ENCODE assay signal across 9 mouse cellular contexts in genomic region chr7:30336384-30336783, GRCm38 (mm10). TPM values are rescaled to one million over a fixed set of nuclear protein-coding genes. Genes with fewer than 3 reads are reported as not detected.
DNase-seq lines count a peak whose midpoint lies in the region; ATAC-seq and TF ChIP-seq lines count a peak whose summit lies in the region.
"Had no signal": no experiment of that assay in that cellular context is flagged by ENCODE, and none has a peak within 500 bp of the region (broad histone marks: within the 10 kb centered on the region; RNA-seq: fewer than 3 reads in every experiment).

No protein-coding gene starts in this region.

- H3K27me3 ChIP-seq in CH12.LX (replicated peaks) = peaks cover 84% of the 10 kb centered on the region
- H3K27me3 ChIP-seq in embryonic facial prominence, embryonic 11.5 days (ENCODE audit: control insufficient read depth, insufficient read depth, low read length) = peaks cover 2% of the 10 kb centered on the region; the same call in 1 of the 2 replicates
- H3K27me3 ChIP-seq in heart, embryonic 10.5 days (ENCODE audit: insufficient read depth, poor library complexity, severe bottlenecking) = peaks cover 59% of the 10 kb centered on the region

- no peak overlapping the region for H3K9ac ChIP-seq in CH12.LX (ENCODE audit: insufficient read depth, low read depth)
- no peak overlapping the region for H3K9ac ChIP-seq in embryonic facial prominence, embryonic 11.5 days (replicated peaks; ENCODE audit: low read length)
- H3K9ac ChIP-seq: limb, embryonic 12.5 days had no signal

- in situ Hi-C loops in CH12.LX (cut with MboI; ENCODE audit: low pct_ligation_motif_present, low pct_unique_long_range_greater_than_20kb, low sequenced_read_pairs) = no loop called here

- H3K4me3 ChIP-seq in CH12.LX (replicated peaks in 1 of 3; ENCODE audit: low read depth in 2 of 3, low read length in 2 of 3, poor library complexity in 1 of 3) = no peak overlapping the region
- no peak overlapping the region for H3K4me3 ChIP-seq in embryonic facial prominence, embryonic 11.5 days (ENCODE audit: low read depth, low read length)
- no peak overlapping the region for H3K4me3 ChIP-seq in heart, embryonic 10.5 days
- H3K4me3 ChIP-seq: limb, embryonic 12.5 days had no signal

- TF ChIP-seq RAD21 in CH12.LX (IDR thresholded peaks at IDR 0.05; ENCODE audit: low read depth, low read length) = peak; percentile 83

- no peak for TF ChIP-seq EP300 in CH12.LX (IDR thresholded peaks at IDR 0.05; ENCODE audit: low read length)

- no peak for TF ChIP-seq POLR2A in CH12.LX (IDR thresholded peaks at IDR 0.05; ENCODE audit: low read depth, low read length)

- H3K36me3 ChIP-seq in CH12.LX (replicated peaks in 1 of 2; ENCODE audit: control insufficient read depth in 1 of 2, insufficient read depth in 1 of 2, low read length in 1 of 2) = no peaks in the 10 kb centered on the region
- H3K36me3 ChIP-seq in embryonic facial prominence, embryonic 11.5 days (replicated peaks; ENCODE audit: control insufficient read depth, insufficient read depth, low read depth, low read length) = no peaks in the 10 kb centered on the region
- no peaks in the 10 kb centered on the region for H3K36me3 ChIP-seq in heart, embryonic 10.5 days
- H3K36me3 ChIP-seq: limb, embryonic 12.5 days had no signal

- ATAC-seq in embryonic facial prominence, embryonic 11.5 days (replicated peaks; ENCODE audit: insufficient number of reproducible peaks, low FRiP score, low TSS enrichment, low read depth) = no peak; the same call in 1 of the 2 replicates

- dilution Hi-C loops in CH12.LX (cut with MboI; ENCODE audit: extremely low pct_ligation_motif_present, extremely low pct_unique_long_range_greater_than_20kb, low sequenced_read_pairs) = no loop called here

- no peak overlapping the region for H3K27ac ChIP-seq in CH12.LX (ENCODE audit: insufficient read depth, low read depth)
- H3K27ac ChIP-seq in embryonic facial prominence, embryonic 11.5 days (replicated peaks; ENCODE audit: low read depth, low read length) = no peak overlapping the region
- H3K27ac ChIP-seq in heart, embryonic 10.5 days = no peak overlapping the region
- H3K27ac ChIP-seq: limb, embryonic 12.5 days had no signal

- DNase-seq in CH12.LX (ENCODE audit: extremely low read depth) = peak; percentile 72
- peak; percentile 82 to 84 for DNase-seq in adrenal gland, postnatal 36 days
- peak; percentile 91 for DNase-seq in embryonic facial prominence, embryonic 11.5 days (ENCODE audit: low spot score)
- DNase-seq in heart, embryonic 10.5 days (ENCODE audit: low spot score) = peak; percentile 88
- DNase-seq in kidney, postnatal 10 days = peak; percentile 94
- peak; percentile 73 to 81 for DNase-seq in lung, adult 18-20 months
- peak; percentile 58 for DNase-seq in ovary, postnatal 10 days (ENCODE audit: low spot score)
- DNase-seq in thymus, postnatal 0 days (ENCODE audit: low spot score) = peak; percentile 71

- H3K9me3 ChIP-seq in CH12.LX (replicated peaks; ENCODE audit: low read length) = no peaks in the 10 kb centered on the region
- no peaks in the 10 kb centered on the region for H3K9me3 ChIP-seq in embryonic facial prominence, embryonic 11.5 days (replicated peaks; ENCODE audit: control insufficient read depth, low read length)
- no peaks in the 10 kb centered on the region for H3K9me3 ChIP-seq in heart, embryonic 10.5 days
- H3K9me3 ChIP-seq: limb, embryonic 12.5 days had no signal

- WGBS in embryonic facial prominence, embryonic 11.5 days = 2% methylated on average over 9 of the region's 9 CpGs
- 6% methylated on average over 9 of the region's 9 CpGs for WGBS in heart, embryonic 10.5 days

- no peaks in the 10 kb centered on the region for H3K79me2 ChIP-seq in CH12.LX (replicated peaks; ENCODE audit: control insufficient read depth, extremely low read depth, insufficient read depth, poor library complexity, severe bottlenecking)

- peaks cover 2 to 4% of the 10 kb centered on the region in 2 experiments; a peak in 2 of 4 replicates for H3K4me1 ChIP-seq in CH12.LX (ENCODE audit: control insufficient read depth in 1 of 2, insufficient read depth in 2 of 2)
- no peaks in the 10 kb centered on the region for H3K4me1 ChIP-seq in embryonic facial prominence, embryonic 11.5 days (ENCODE audit: control insufficient read depth, insufficient read depth, low read length)
- H3K4me1 ChIP-seq in heart, embryonic 10.5 days = peaks cover 8% of the 10 kb centered on the region
- H3K4me1 ChIP-seq: limb, embryonic 12.5 days had no signal

- TF ChIP-seq CTCF in CH12.LX (conservative IDR thresholded peaks at IDR 0.05 in 1 of 2, IDR thresholded peaks at IDR 0.05 in 1 of 2; ENCODE audit: low read depth in 2 of 2, low read length in 2 of 2) = peak; percentile 92 to 93

- H3K4me2 ChIP-seq in CH12.LX (ENCODE audit: insufficient read depth, low read depth, poor library complexity, severe bottlenecking) = no peak overlapping the region
- H3K4me2 ChIP-seq in embryonic facial prominence, embryonic 11.5 days (ENCODE audit: low read depth, low read length) = no peak overlapping the region
- H3K4me2 ChIP-seq: limb, embryonic 12.5 days had no signal

TF ChIP-seq in CH12.LX, 34 proteins besides CTCF, POLR2A, EP300 and RAD21:
- peak; percentile 41 for TF ChIP-seq NRF1 (IDR thresholded peaks at IDR 0.05; ENCODE audit: low read depth, low read length)
- TF ChIP-seq MAX (IDR thresholded peaks at IDR 0.05; ENCODE audit: low read length) = peak; percentile 30; the same call in 1 of the 2 replicates
- TF ChIP-seq ZKSCAN1 (IDR thresholded peaks at IDR 0.05; ENCODE audit: borderline replicate concordance, low read depth, low read length) = no peak
- no peak for TF ChIP-seq MAFK (IDR thresholded peaks at IDR 0.05; ENCODE audit: insufficient replicate concordance, low read length)
- TF ChIP-seq ZC3H11A (IDR thresholded peaks at IDR 0.05; ENCODE audit: low read depth, low read length) = peak; percentile 36; the same call in 1 of the 2 replicates
- TF ChIP-seq MEF2A (IDR thresholded peaks at IDR 0.05; ENCODE audit: borderline replicate concordance, low read depth, low read length) = 0 out of 2 replicates have a peak, but pooled peaks have one; percentile 15
- TF ChIP-seq MYC (IDR thresholded peaks at IDR 0.05; ENCODE audit: low read depth, low read length) = no peak
- TF ChIP-seq GABPA (IDR thresholded peaks at IDR 0.05; ENCODE audit: insufficient replicate concordance, low read depth, low read length) = no peak
- no peak for TF ChIP-seq ZNF384 (IDR thresholded peaks at IDR 0.05; ENCODE audit: low read depth, low read length)
- 0 out of 2 replicates have a peak, but pooled peaks have one; percentile 25 for TF ChIP-seq SIN3A (IDR thresholded peaks at IDR 0.05; ENCODE audit: low read length)
- TF ChIP-seq JUND (conservative IDR thresholded peaks at IDR 0.05; ENCODE audit: low read depth, low read length) = no peak
- peak; percentile 83 for TF ChIP-seq SMC3 (IDR thresholded peaks at IDR 0.05; ENCODE audit: low read depth, low read length)

RNA-seq across cellular contexts. Expression of gene Sdhaf1, which starts 12.7 kb away (rescaled TPM):
- total RNA-seq in CH12.LX (2012; rRNA removed) (12.8 and 14.1 TPM in 2 replicates), CH12.LX (2014; rRNA removed) (16.0 and 18.5 TPM in 2 replicates)
- polyA plus RNA-seq in CH12.LX (2012; ENCODE audit: insufficient read length, low read depth) = 8.8 and 11.3 TPM in 2 replicates
- total RNA-seq in adrenal gland, postnatal 36 days (2021) = 10 to 100 TPM; 13.2 to 16.0 TPM
- 24.4 and 25.0 TPM in 2 replicates for polyA plus RNA-seq in embryonic facial prominence, embryonic 11.5 days (2014; fragmentation: Nextera tagmentation; extraction: Ambion mirVana)
- 15.1 and 16.4 TPM in 2 replicates for polyA plus RNA-seq in heart, embryonic 10.5 days (2016; fragmentation: Nextera tagmentation; extraction: Ambion mirVana)
- polyA plus RNA-seq in thymus, postnatal 0 days (2015; fragmentation: Nextera tagmentation; extraction: Ambion mirVana) = 19.0 and 22.7 TPM in 2 replicates

RNA-seq across cellular contexts. Expression of gene E130208F15Rik, which starts 14.8 kb away (rescaled TPM):
- total RNA-seq in CH12.LX (2012; rRNA removed) (5.6 and 6.2 TPM in 2 replicates), CH12.LX (2014; rRNA removed) (0.35 and 0.70 TPM in 2 replicates)
- 6.2 and 9.7 TPM in 2 replicates for polyA plus RNA-seq in CH12.LX (2012; ENCODE audit: insufficient read length, low read depth)
- 1 to 10 TPM in 1 of 2 experiments, under 1 TPM in 1; 0.93 to 1.3 TPM for total RNA-seq in adrenal gland, postnatal 36 days (2021)
- polyA plus RNA-seq in embryonic facial prominence, embryonic 11.5 days (2014; fragmentation: Nextera tagmentation; extraction: Ambion mirVana) = 1.4 TPM in 1 of 2 replicates, not detected in the other
- polyA plus RNA-seq in heart, embryonic 10.5 days (2016; fragmentation: Nextera tagmentation; extraction: Ambion mirVana) = 2.5 and 3.2 TPM in 2 replicates
- 0.68 and 2.0 TPM in 2 replicates for polyA plus RNA-seq in thymus, postnatal 0 days (2015; fragmentation: Nextera tagmentation; extraction: Ambion mirVana)

RNA-seq across cellular contexts. Expression of gene Syne4, which starts 21.8 kb away (rescaled TPM):
- total RNA-seq in CH12.LX (2012; rRNA removed) (1.7 and 1.9 TPM in 2 replicates), CH12.LX (2014; rRNA removed) (0.70 and 0.81 TPM in 2 replicates)
- polyA plus RNA-seq in CH12.LX (2012; ENCODE audit: insufficient read length, low read depth) = 3.1 and 4.1 TPM in 2 replicates
- 10 to 100 TPM; 21.8 to 49.1 TPM for total RNA-seq in adrenal gland, postnatal 36 days (2021)
- polyA plus RNA-seq in embryonic facial prominence, embryonic 11.5 days (2014; fragmentation: Nextera tagmentation; extraction: Ambion mirVana) = 34.5 and 44.5 TPM in 2 replicates
- polyA plus RNA-seq in heart, embryonic 10.5 days (2016; fragmentation: Nextera tagmentation; extraction: Ambion mirVana) = 26.8 and 43.1 TPM in 2 replicates
- polyA plus RNA-seq in thymus, postnatal 0 days (2015; fragmentation: Nextera tagmentation; extraction: Ambion mirVana) = 7.6 and 9.5 TPM in 2 replicates

RNA-seq across cellular contexts. Expression of gene Lrfn3, which starts 26.2 kb away (rescaled TPM):
- total RNA-seq in CH12.LX (2012; rRNA removed) = 0.04 and 0.08 TPM in 2 replicates
- total RNA-seq in CH12.LX (2014; rRNA removed) = not detected in 2 replicates
- polyA plus RNA-seq in CH12.LX (2012; ENCODE audit: insufficient read length, low read depth) = not detected in 2 replicates
- 10 to 100 TPM in 1 of 2 experiments, 1 to 10 TPM in 1; 7.4 to 14.7 TPM for total RNA-seq in adrenal gland, postnatal 36 days (2021)
- 4.5 and 5.1 TPM in 2 replicates for polyA plus RNA-seq in embryonic facial prominence, embryonic 11.5 days (2014; fragmentation: Nextera tagmentation; extraction: Ambion mirVana)
- polyA plus RNA-seq in heart, embryonic 10.5 days (2016; fragmentation: Nextera tagmentation; extraction: Ambion mirVana) = 1.3 and 2.0 TPM in 2 replicates
- 0.14 and 0.18 TPM in 2 replicates for polyA plus RNA-seq in thymus, postnatal 0 days (2015; fragmentation: Nextera tagmentation; extraction: Ambion mirVana)

RNA-seq across cellular contexts. Expression of gene Alkbh6, which starts 27.9 kb away (rescaled TPM):
- total RNA-seq in CH12.LX (2012; rRNA removed) = 33.9 and 35.7 TPM in 2 replicates
- 28.8 and 31.7 TPM in 2 replicates for total RNA-seq in CH12.LX (2014; rRNA removed)
- polyA plus RNA-seq in CH12.LX (2012; ENCODE audit: insufficient read length, low read depth) = 25.2 and 25.4 TPM in 2 replicates
- total RNA-seq in adrenal gland, postnatal 36 days (2021) = 10 to 100 TPM; 56.9 to 81.3 TPM
- polyA plus RNA-seq in embryonic facial prominence, embryonic 11.5 days (2014; fragmentation: Nextera tagmentation; extraction: Ambion mirVana) = 80.7 and 92.0 TPM in 2 replicates
- 68.2 and 71.8 TPM in 2 replicates for polyA plus RNA-seq in heart, embryonic 10.5 days (2016; fragmentation: Nextera tagmentation; extraction: Ambion mirVana)
- polyA plus RNA-seq in thymus, postnatal 0 days (2015; fragmentation: Nextera tagmentation; extraction: Ambion mirVana) = 71.3 and 71.8 TPM in 2 replicates
